Mouse (Mus musculus): ENCODE results near the gene Tcap. TPM values are rescaled to one million over a fixed set of nuclear protein-coding genes. Genes with fewer than 3 reads are reported as not detected.
A peak's percentile ranks its signal among the peaks of the same experiment; 100 is the strongest.

Gene Tcap
- 1 to 10 TPM in 1 of 2 experiments, under 1 TPM in 1; 0.94 to 1.3 TPM for total RNA-seq (2021)
- long read RNA-seq, experiment 1, partial matches to known transcripts: 0 of 2 reads
- long read RNA-seq, experiment 1, other reads (novel, unspliced or antisense): 1 of 2 reads
- long read RNA-seq, experiment 2: 0 reads

DNA sequence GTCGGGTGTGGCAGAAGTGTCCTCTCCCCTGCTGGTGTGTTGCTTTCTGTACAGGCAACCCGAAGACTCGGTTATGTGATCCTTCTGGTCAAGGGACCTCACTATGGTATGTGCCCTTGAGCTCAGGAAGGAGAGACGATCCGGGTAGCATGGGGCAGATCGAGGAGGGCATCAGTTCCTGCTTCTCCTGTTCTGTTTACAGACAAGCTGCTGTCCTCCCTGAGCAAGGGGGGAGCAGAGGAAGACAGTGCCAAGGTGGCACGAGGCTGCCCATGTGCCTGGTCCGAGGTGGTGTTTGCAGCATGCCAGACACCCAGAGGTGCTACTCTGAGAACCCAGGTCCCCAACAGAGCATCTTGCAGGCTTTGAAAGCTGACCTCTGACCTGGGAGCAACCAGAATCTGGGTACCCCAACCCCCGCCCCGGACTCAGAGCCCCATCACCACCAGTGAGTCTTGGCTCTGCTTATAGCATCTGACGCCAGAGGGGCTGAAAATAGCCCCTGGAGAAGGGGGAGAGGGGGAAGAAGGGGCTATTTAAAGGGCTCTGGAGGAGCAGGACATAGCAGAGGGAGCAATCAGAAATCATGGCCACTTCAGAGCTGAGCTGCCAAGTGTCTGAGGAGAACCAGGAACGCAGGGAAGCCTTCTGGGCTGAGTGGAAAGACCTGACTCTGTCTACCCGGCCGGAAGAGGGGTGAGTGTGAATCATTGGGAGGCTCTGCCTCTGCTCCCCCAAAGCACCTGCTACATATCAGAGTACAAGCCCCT, at the start of gene Tcap:
TSS of gene Tcap (plus strand) at position 551 of the 770 bp plus-strand sequence.
- DNase-seq (ENCODE audit: low spot score in 2 of 2): no peak

DNA sequence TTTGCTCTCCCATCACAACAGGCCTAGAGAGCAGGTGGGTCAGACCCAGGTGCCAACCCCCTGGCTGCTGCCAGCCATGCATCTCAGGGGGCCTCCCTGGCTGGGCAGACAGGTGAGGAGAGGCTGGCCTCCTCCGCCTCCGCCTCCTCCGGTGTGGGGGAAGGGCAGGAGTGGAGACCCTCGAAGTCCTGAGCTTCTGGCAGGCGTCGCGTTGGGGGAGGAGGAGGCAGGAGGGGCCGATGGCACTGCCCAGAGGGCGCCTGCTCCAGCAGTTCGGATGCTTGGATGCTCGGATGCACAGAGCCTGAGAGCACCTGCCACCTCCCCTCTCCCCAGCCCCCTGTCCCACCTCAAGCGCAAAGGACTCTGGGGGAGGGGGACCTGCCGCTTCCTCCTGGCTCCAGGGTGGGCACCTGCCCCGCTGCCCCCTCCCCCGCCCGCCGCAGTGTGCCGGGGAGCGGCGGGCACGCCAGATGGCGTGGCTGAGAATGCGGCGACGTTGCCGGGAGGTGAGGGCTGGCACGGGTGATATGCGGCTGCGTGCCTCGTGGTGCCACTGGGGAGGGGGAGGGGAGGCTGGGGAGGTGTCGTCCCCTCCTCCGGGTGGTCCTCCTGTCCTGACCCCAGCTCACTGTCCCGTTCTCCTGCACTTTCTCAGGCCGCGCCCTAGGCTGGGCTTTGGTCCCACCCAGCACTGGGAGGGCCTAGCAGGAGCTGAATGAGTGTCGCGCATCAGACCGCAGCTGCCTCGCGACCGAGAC, 49.5 kb upstream of the Tcap start:
- DNase-seq (ENCODE audit: low spot score in 2 of 2): peak in 1 of 2 experiments; percentile 43

DNA sequence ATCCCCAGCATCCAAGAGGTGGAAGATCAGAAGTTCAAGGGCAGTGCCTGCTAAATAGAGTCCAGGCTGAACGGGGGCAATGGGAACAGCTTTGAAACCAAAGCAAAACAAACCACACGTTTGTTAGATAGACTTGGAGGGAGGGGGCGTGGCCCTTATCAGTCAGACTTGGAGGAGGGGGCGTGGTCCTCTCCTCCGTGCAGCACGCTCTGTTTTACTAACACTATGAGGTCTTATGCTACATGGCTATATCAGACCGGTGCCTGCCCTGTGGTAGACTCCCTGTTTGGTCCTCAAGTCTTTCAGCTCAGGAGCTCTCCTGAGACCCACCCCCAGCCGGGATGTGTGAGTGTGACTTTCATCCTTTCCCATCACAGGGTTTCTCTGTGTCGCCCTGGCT, 48.4 kb upstream of the Tcap start:
- no peak for DNase-seq (ENCODE audit: low spot score in 2 of 2)

DNA sequence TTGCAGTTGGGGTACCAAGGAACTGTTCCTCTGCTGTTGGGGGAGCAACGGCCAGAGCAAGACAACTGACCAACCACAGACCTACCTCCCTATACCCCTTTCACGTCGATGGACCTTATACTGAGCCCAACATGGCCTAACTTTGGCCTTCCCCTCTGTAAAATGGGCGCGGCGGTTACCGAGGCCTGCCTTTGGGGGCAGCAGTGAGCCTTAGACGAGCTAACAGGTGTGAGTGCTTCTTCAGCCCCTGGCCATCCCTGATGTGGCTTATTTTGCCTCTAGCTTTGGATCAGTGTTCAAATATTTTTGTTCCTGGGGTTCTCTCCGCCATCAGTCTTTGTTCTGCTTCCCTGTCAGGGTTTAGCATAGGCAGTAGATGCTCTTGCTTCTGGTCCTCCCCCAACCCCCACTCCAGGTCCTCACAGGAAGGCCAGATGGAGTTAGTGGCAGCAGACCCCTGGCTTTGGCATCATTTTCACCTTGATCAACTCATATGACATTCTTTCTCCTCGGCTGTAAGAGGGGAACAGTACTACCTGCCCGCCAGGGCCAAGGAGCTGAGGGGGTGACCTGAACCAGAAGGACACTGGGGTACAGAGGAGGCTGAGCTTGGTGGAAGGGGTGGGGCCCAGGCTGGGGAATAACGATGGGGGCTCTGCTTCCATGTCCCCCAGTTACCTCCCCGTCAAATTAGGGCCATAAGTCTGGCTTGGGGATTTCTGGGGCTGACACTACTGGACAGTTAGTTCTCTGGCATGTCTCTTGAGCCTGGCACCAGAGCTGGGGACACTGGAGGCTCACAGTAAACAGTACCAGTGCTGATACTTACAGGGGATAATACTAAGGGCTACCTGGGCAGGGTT, 47.1 kb upstream of the Tcap start:
- no peak for DNase-seq (ENCODE audit: low spot score in 2 of 2)

DNA sequence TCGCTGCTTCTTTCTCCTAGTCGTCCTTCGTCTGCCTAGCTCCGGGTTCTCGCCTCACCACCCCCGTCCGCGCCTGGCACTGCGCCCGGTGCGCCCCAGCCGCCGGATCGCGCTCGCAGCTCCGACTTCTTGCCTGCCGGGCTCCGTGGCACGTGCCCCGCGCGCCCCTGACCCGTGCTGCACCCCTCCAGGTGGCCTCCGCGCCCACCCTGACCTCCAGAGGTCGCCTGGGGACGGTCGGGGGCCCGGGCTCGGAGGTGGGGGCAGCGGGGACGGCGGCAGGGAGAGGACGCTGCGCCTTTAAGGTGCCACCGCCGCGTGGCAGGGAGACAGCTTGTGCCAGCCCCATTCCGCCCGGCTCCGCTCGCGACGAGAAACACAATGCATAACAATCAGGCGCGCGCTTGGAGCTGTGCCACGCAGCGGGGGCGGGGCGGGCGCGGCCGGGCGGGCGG, 45.1 kb upstream of the Tcap start:
- DNase-seq (ENCODE audit: low spot score in 2 of 2): peak; percentile 78 to 85

DNA sequence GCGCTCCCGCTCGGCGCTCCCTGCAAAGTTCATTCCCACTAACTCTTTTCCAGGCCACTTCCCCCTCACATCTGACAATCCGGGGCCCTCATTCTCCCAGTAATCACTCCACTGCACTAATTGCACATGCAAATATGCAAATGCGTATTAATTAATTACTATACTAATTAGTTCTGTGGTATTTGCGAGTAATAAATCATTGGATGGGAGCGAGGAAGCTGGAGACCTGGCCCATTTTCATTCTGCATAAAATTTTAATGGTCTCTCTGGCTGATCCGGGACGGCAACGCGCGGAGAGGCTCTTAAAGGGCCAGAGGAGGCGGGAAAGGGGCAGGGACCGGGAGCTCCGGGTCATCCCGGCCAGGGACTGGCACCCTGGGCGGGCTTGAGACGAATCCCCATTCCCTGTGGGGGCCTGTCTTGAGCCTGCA, 44.5 kb upstream of the Tcap start:
- peak; percentile 52 to 75 for DNase-seq (ENCODE audit: low spot score in 2 of 2)

DNA sequence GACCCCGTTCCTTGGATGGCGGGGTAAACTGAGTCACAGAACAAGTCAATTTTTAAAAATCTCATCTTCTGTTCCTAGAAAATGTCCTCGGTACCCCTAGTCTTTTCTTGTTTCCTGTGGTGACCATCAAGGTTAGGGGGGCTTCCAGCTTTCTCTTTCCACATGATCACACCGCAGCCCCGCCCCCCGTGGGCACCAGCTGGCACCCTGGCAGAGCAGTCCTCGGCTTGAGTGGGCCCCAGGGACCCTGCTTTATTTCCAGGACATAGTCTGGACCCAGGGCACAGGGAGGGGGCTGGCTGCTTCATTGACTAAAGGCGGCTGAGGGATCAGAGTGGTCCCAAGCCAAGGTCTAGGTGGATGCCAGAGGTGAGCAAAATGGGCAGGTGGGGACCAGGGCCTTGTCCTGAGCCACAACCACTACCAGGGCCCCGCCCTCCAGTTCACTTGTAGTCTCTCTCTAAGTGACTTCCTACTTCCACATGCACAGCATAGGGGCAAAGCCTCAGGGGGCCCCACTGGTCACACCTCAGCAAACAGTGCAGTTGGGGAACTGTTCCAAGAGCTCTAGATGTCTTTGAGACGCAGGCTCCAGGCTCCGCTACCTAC, 43.8 kb upstream of the Tcap start:
- no peak for DNase-seq (ENCODE audit: low spot score in 2 of 2)

DNA sequence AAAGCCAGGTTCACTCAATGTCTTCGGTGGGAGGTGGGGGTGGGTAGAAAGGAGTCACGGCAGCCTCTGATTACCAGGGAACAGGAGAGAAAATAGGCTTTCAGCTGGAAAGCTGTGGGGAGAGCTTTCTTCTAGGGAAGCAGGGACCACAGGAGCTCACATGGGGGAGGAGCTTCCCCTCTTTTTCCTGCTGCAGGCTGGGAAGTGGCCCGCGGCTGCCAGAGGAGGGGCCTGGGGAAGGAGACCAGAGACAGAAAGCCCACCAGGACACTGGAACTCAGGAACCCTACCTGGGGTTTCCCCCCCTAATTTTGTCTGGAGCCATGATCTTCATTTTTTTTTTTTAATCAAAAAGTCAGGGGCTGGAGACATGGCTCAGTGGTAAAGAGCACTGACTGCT, 43.0 kb upstream of the Tcap start:
- DNase-seq (ENCODE audit: low spot score in 2 of 2): no peak

DNA sequence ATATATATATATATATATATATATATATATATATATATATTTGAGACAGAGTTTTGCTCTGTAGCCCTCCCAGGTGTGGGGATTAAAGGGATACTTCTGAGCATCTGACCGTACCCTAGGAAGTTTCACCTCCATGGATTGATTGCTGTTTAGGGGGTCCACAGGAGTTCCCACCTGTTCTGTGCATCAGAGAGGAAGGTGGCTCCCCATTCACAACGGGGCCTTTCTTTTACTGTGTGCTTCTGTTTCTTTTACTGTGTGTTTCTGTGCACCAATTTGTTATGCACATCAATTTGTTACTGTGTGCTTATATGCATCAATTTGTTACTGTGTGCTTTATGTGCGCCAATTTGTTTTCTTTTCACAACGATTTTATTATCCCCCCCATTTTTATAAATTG, 42.4 kb upstream of the Tcap start:
- no peak for DNase-seq (ENCODE audit: low spot score in 2 of 2)

DNA sequence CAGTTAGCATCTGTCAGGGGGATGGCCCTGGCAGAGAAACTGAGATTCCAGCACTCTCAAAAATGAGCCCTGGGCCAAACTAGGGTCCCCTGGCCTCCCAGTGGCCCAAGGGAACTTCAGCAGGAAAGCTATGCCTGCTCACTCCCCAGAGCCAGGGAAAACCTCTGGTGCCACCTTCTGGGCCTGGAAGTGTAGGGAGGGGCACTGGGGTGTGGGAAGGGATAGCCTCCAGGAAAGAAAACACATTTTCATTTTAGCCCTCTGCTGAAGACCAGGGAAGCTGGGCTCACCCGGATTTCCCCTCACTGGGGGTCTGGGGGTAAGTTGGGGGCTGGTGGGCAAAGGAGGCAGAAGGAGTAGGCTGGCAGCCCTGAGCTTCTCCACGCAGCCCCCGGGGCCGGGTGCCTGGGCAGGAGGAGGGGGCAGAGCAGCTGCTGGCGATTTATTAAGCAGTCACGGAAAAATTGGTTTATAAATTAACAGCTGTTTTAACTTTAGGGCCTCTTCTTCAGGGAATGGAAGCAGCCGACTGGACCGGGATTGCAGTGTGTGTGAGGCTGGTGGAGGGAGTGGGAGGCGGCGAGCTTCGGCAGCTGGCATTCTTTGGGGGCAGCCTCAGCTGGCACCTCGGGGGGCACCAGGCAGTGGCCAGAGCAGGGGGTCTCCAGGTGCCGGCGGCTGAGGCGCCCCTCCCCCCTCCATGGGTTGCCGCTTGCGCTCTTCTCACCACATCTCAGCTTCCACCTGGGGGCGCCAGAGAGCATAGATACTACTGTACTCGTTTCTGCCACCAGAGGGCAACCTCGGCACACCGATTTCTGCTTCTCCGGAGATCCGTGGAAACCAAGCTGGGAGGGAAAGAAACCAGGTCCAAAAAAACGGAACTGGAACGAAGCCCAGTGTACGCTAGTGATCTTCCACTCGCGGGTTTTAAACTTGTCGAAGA, 41.3 kb upstream of the Tcap start:
- peak; percentile 97 to 100 for DNase-seq (ENCODE audit: low spot score in 2 of 2)

DNA sequence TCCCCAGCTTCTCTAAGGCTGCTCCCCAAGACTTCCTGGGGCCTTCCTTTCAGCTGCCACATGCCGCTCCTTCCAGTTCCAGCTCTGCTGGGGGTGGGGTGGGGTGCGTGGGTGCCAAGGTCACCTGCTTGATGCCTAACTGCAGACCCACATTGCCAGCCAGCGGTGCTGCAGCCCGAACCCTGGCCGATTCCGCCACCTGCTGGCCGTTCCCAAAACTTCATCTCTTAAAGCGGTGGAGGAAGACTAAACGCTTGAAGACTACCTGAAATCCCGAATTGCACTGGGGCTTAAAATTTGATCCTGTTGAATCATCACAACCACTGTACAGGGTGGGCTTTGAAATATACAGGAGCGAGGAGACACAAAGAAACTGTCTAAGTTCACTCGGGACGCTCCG, 38.4 kb upstream of the Tcap start:
- peak; percentile 82 to 86 for DNase-seq (ENCODE audit: low spot score in 2 of 2)

DNA sequence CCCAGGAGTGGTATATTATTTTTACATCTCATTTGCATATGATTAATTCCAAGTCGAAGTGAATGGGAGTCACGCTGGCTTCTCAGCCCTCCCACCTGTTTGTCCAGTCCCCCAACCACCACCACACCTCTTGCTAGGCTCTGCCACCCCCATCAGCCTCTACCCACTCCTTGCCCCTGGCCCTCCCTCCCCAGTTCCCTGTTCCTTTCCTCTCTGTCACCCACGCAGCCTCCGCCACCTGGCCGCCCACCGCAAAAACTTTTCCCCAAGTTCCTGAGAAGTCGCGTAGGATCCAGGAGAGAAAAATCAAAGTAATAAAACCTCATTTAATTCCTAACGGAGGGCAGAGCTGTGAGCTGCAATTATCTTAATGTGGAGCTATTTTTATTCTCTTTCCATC, 37.4 kb upstream of the Tcap start:
- no peak for DNase-seq (ENCODE audit: low spot score in 2 of 2)

DNA sequence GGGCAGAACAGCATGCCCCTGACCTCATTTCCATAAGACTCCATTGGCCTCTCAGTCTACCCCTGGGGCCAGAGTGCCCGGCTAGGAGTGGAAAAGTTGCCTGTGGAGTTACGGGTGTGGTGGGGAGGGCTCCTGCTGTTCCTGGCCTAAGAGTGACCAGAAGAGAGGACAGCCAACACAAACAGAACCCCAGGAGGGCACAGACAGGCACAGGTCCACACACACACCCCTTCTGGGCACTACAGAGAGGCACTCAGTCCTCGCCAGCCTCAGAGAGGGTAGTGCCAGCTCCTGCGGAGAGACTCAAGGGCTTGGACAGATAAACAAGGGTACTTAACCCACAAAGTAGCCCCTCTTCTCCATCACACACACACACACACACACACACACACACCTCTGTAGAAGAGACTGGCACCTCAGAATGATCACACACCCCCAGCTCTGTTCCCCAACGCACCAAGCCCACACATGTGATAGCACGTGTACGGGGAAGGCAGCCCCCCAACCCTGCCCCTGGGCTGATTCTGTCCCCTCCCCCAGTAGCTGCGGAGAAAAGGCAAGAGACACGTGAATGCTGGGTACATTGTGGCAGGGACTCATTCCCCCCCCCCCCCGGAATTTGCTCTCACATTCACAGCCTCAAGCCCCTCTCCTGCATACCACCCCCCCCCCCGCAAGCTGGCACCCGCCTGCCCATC, 36.1 kb upstream of the Tcap start:
- DNase-seq (ENCODE audit: low spot score in 2 of 2): no peak

DNA sequence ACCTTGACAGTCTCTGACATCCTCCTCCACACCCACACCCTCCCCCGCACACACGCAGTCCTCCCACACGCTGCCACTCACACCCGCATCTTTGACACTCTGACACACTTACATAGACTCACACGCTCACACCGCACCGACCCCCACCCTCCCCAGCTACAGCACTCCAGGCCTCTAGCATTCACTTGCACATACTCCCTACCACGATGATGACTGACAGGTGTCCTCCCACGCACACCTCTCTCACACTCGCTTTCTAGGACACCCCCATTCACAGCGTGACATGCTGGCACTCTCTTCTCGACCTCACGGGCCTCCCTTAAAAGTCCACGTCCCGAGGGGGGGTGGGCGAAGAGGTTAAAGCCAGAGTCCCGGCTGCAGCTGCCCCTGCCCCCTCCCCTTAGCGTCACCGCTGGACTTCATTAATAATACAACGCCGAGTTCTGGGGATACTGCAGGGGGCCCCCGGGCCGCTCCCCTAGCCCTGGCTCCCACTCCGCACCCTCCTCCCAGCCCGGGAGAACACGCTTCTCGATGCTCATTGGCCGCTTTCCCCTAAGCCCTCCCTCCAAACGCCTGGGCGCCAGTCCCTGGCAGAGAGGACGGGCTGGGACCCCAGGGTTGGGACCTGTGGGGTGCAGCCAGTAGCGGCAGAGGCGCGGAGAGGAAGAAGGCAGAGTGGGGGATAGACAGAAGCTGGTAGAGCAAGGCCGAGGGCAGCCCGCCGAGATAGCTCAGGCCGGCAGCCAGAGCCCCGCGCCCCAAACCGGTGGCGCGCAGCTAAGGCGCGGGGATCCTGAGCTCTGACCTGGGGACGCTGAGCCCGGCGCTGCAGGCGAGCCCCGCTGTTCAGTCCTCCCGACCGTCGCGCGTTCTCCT, 35.3 kb upstream of the Tcap start, which contains the start of gene Ppp1r1b:
TSS of gene Ppp1r1b (plus strand) at position 322 of the 879 bp plus-strand sequence.
- DNase-seq (ENCODE audit: low spot score in 2 of 2): peak in 1 of 2 experiments; percentile 81

DNA sequence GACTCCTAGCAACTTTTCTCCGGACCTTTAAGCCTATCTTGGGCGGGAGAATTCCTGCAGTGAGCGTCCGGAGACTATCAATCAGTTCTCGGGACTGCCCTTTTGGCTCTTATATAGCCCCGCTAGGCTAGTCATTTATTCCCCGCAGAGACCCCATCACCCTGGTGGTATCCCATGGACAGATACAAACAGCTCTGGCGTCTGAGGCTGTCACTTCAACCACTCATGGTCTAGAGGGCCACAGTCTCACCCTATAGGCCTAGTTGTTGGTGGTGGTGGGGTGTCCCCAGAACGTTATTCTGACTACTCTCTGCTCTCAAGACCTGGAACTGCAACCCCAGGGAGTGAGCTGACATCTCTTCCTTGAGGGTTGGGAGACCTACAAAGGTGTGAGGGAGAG, 34.3 kb upstream of the Tcap start:
- no peak for DNase-seq (ENCODE audit: low spot score in 2 of 2)

DNA sequence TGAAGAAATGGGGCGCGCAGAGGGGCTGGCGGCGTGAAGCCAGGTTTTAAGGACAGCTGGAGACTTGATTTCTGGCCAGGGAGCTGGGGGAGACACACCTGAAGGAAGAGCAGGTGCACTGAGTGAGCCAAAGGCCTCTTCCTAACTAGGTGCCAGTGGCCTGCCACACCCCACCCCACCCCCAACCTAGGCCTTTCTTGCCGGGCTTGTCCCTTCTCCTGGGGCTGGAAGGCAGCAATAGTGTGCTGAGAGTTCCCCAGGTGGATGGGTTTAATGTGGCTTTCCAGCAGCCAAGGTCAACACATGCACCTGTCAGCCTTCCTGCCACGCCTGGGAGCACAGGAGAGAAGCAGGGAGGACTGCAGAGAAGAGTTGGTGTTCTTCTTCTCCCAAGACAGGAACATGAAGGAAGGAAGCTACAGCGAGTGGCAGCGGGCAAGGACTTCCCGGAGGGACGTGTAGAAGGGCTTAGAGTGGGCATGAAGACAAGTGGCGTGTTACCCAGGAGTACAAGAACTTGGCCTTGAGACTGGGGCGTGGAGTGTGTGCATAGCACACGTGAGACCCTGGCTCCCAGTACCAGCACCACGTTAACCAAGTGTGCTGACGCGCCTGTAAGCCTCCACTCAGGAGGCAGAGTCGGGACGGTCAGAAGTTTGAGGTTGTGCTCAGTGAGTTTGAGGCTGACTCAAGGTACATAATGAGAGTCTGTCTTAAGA, 31.2 kb upstream of the Tcap start:
- DNase-seq (ENCODE audit: low spot score in 2 of 2): no peak

DNA sequence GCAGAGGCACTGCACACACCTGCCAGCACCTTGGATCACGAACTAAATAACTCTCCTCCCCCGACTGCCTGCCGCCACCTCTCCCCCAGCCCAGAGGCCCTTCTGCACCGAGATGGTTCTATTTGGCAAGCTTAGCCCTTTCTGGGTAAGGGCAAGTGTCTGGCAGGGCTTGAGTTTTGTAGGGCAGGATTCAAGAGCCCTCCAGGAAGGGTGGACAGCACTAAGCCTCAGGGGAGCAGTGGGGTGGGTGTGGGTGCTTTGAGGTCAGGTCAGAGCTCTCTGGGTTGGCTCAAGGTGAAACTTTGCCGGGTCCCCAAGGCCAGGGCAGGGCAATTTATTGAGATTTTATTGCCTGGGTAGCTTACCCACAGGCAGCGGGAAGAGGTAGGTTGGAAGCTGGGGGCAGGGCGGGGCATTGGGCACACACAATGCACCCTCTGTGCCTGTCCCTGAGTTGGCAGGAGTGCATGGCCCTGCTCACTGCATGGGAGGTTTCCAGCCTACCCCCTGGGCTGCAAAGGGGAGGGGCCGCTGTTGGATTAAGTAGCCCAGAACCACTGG, 29.9 kb upstream of the Tcap start:
- no peak for DNase-seq (ENCODE audit: low spot score in 2 of 2)
